Mouse (Mus musculus): ENCODE data around the gene Gpr137. TPM values are rescaled to one million over a fixed set of nuclear protein-coding genes. Genes with fewer than 3 reads are reported as not detected.
"Not testable (repeated sequence)": the region's sequence is repeated elsewhere in the genome, so short reads cannot be mapped to it uniquely, and the experiment has no call there.

The Gpr137 gene
- total RNA-seq (2021) = 10 to 100 TPM; 56.4 to 56.8 TPM
- long read RNA-seq, experiment 1, transcript Gpr137-205 (7 exons, 1,858 nt) = major isoform, 7 of 20 reads
- long read RNA-seq, experiment 1, partial matches to known transcripts = 3 of 20 reads
- long read RNA-seq, experiment 1, other reads (novel, unspliced or antisense) = 10 of 20 reads
- long read RNA-seq, experiment 2, transcript Gpr137-205 (7 exons, 1,858 nt) = major isoform, 13 of 51 reads
- long read RNA-seq, experiment 2, partial matches to known transcripts = 14 of 51 reads
- long read RNA-seq, experiment 2, other reads (novel, unspliced or antisense) = 21 of 51 reads

- DNase-seq (ENCODE audit: low spot score in 2 of 2) = peak; percentile 88 to 89
These were observed at the start of gene Gpr137 for GRCm38 (mm10) chr19:6942249-6942691. TSS of gene Gpr137 (minus strand) at chr19:6942480.

- not testable (repeated sequence) for DNase-seq (ENCODE audit: low spot score in 2 of 2)
These were observed 48.9 kb upstream of the Gpr137 start for GRCm38 (mm10) chr19:6991166-6991565.

GRCm38 (mm10) chr19:6990712-6991111 lies 48.4 kb upstream of the Gpr137 start:
- DNase-seq (ENCODE audit: low spot score in 2 of 2) = no peak

GRCm38 (mm10) chr19:6989251-6989650 lies 47.0 kb upstream of the Gpr137 start:
- DNase-seq (ENCODE audit: low spot score in 2 of 2) = no peak

GRCm38 (mm10) chr19:6987904-6988285 lies 45.6 kb upstream of the Gpr137 start:
- no peak for DNase-seq (ENCODE audit: low spot score in 2 of 2)

GRCm38 (mm10) chr19:6987061-6987903 lies 45.0 kb upstream of the Gpr137 start, which contains the start of gene Vegfb:
TSS of gene Vegfb (minus strand) at chr19:6987651.
- peak; percentile 75 to 79 for DNase-seq (ENCODE audit: low spot score in 2 of 2)

GRCm38 (mm10) chr19:6985951-6986708 lies 43.9 kb upstream of the Gpr137 start:
- no peak for DNase-seq (ENCODE audit: low spot score in 2 of 2)

GRCm38 (mm10) chr19:6985300-6985699 lies 43.0 kb upstream of the Gpr137 start:
- DNase-seq (ENCODE audit: low spot score in 2 of 2) = no peak

- no peak for DNase-seq (ENCODE audit: low spot score in 2 of 2)
These were observed 41.3 kb upstream of the Gpr137 start for GRCm38 (mm10) chr19:6983621-6984020.

- DNase-seq (ENCODE audit: low spot score in 2 of 2) = no peak
These were observed 39.2 kb upstream of the Gpr137 start for GRCm38 (mm10) chr19:6981465-6981864.

GRCm38 (mm10) chr19:6980381-6981093 lies 38.3 kb upstream of the Gpr137 start, which contains the start of gene Fkbp2:
TSS of gene Fkbp2 (minus strand) at chr19:6980501.
- peak; percentile 96 to 97 for DNase-seq (ENCODE audit: low spot score in 2 of 2)

- peak; percentile 99 for DNase-seq (ENCODE audit: low spot score in 2 of 2)
These were observed 37.5 kb upstream of the Gpr137 start for GRCm38 (mm10) chr19:6979486-6980380.

GRCm38 (mm10) chr19:6979001-6979479 lies 36.8 kb upstream of the Gpr137 start:
- peak; percentile 46 to 50 for DNase-seq (ENCODE audit: low spot score in 2 of 2)

- no peak for DNase-seq (ENCODE audit: low spot score in 2 of 2)
These were observed 36.3 kb upstream of the Gpr137 start for GRCm38 (mm10) chr19:6978639-6978974.

- DNase-seq (ENCODE audit: low spot score in 2 of 2) = no peak
These were observed 35.7 kb upstream of the Gpr137 start for GRCm38 (mm10) chr19:6977759-6978638.

GRCm38 (mm10) chr19:6975537-6976521 lies 33.5 kb upstream of the Gpr137 start, which contains the start of gene Plcb3:
TSS of gene Plcb3 (minus strand) at chr19:6976470.
- DNase-seq (ENCODE audit: low spot score in 2 of 2) = peak; percentile 51 to 52
